Mouse (Mus musculus): Measurements from ENCODE around the gene Tbc1d2b.

Tbc1d2b gene

DNA sequence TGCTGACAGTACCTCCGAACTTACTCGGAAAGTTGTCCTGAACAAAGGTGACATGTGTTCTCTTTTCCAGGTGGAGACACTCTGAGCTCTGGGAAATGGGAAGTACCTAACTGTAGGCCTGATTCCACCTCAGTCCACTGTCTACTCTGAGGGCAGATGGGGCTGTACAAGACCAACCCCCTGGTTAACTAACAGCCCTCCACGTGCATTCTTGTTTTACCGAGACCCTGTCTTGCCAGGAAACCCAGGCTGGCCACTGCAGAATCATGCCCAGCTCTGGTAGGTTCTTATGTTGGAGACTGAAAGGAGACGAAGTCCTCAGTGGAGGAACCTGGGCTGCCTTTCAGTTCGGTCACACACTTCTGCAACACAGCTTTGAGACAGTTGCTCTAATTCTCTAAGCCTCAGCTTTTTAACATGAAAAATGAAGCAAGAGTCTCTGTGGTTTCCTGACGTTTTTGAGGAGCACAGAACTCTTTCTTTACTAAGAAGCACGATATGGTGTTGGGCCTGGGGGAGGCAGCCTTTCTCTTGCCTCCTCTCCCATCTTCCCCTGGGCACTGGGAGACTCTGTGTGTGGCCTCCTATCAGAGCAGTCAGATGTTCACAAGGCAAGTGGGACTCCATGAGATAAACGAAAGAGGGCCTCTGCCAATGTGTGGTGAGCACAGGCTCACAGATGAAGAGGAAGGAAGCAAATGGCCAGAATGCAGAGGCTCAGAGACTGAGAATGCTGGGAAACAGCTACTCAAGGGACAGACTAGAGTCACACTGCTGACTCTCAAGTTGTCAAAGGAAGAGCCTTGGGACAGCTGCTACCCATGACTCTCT lies 33.2 kb downstream of the Tbc1d2b start:
- TF ChIP-seq GATA4 (IDR thresholded peaks at IDR 0.05; ENCODE audit: insufficient replicate concordance, low read length), result no peak

DNA sequence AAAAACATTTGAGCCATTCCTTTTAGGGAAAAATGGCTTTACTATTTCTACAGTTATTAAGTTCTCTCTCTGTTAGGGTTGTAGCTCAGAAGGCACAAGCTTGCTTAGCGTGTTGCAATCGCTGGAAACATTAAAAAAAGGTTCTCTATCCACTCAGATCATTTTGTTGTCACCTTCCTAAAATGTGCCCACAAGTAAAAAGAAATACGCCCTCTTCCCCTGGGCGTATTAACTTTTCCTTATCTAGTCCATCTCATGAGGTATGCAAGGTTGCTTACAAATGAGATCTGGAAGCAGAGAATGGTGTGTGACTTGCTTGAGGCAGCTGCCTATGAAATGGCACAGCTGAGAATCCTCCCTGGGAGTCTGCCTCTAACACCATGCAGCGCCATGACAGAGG lies 33.8 kb downstream of the Tbc1d2b start:
- no peak for TF ChIP-seq GATA4 (IDR thresholded peaks at IDR 0.05; ENCODE audit: insufficient replicate concordance, low read length)

GRCm38 (mm10) chr9:90235258-90235882 lies 35.2 kb downstream of the Tbc1d2b start:
- TF ChIP-seq GATA4 (IDR thresholded peaks at IDR 0.05; ENCODE audit: insufficient replicate concordance, low read length), result no peak

DNA sequence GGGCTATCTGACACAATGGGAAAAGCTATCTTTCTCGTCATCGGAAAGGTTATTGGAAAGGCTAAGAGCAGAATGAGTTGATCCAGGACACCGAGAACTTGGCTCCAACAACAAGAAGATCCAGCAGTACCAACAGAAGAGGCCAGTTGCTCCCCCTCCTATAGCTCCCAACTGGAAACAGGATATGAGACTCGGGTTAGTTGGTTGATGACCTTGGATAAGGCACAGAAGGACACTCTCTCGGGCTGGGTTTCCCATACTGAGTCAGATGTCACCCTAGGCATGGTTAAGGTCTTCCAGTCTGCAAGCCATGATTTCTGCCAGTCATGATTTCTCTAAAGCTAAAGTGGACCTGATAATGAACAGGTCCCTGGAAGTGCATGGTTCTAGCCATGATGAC lies 35.8 kb downstream of the Tbc1d2b start:
- TF ChIP-seq GATA4 (IDR thresholded peaks at IDR 0.05; ENCODE audit: insufficient replicate concordance, low read length), result no peak

- TF ChIP-seq GATA4 (IDR thresholded peaks at IDR 0.05; ENCODE audit: insufficient replicate concordance, low read length), result no peak
These were observed 36.6 kb downstream of the Tbc1d2b start for GRCm38 (mm10) chr9:90233906-90234419.

GRCm38 (mm10) chr9:90232781-90233690 lies 37.6 kb downstream of the Tbc1d2b start:
- no peak for TF ChIP-seq GATA4 (IDR thresholded peaks at IDR 0.05; ENCODE audit: insufficient replicate concordance, low read length)

GRCm38 (mm10) chr9:90227171-90227570 lies 43.4 kb downstream of the Tbc1d2b start:
- no peak for TF ChIP-seq GATA4 (IDR thresholded peaks at IDR 0.05; ENCODE audit: insufficient replicate concordance, low read length)

- no peak for TF ChIP-seq GATA4 (IDR thresholded peaks at IDR 0.05; ENCODE audit: insufficient replicate concordance, low read length)
These were observed 43.9 kb downstream of the Tbc1d2b start for GRCm38 (mm10) chr9:90226742-90227096.

- TF ChIP-seq GATA4 (IDR thresholded peaks at IDR 0.05; ENCODE audit: insufficient replicate concordance, low read length), result peak; percentile 81; the same call in 1 of the 2 replicates
These were observed 44.4 kb downstream of the Tbc1d2b start for GRCm38 (mm10) chr9:90226081-90226741.

GRCm38 (mm10) chr9:90222275-90222674 lies 48.3 kb downstream of the Tbc1d2b start:
- no peak for TF ChIP-seq GATA4 (IDR thresholded peaks at IDR 0.05; ENCODE audit: insufficient replicate concordance, low read length)

DNA sequence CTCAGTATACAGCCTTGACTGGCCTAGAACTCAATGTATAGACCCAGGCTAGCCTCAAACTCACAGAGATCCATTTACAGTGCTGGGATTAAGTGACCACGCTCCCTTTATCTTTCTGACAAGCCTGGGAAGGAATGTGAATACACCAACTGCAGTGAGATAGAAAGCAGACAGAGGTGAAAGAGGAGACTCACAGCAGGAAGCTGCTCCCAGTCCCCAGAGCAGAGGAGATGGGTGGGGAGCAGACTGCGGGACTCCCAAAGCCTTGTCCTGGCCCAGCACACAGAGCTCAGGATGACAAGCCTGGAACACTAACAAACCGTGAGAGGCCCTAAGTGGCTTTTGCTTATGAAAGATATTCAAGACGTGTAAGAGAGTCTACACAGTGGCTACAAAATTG lies 53.1 kb downstream of the Tbc1d2b start:
- no peak for TF ChIP-seq GATA4 (IDR thresholded peaks at IDR 0.05; ENCODE audit: insufficient replicate concordance, low read length)

- TF ChIP-seq GATA4 (IDR thresholded peaks at IDR 0.05; ENCODE audit: insufficient replicate concordance, low read length), result peak; percentile 67; the same call in 1 of the 2 replicates
These were observed 54.2 kb downstream of the Tbc1d2b start for GRCm38 (mm10) chr9:90216259-90217001.

DNA sequence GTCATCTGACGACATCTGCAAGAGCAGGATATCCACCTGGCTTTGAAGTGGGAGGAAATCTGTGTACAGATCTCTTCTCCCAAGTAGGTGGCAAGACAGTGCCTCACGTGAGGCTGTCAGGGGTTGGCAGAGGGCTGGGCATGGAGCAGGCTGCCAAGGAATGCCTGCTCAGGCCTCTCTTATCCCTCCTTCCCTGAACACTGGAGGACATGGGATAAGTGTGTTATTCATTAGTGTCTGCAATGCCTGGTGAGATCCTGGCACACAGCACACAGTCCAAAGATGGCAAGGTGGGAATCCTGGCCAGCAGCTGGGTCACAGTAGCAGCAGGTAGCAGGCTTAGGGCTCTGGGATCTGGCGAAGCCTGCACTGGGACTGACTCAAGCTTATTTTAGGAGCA lies 57.5 kb downstream of the Tbc1d2b start:
- no peak for TF ChIP-seq GATA4 (IDR thresholded peaks at IDR 0.05; ENCODE audit: insufficient replicate concordance, low read length)

- TF ChIP-seq GATA4 (IDR thresholded peaks at IDR 0.05; ENCODE audit: insufficient replicate concordance, low read length), result no peak
These were observed 61.9 kb downstream of the Tbc1d2b start for GRCm38 (mm10) chr9:90208655-90209054.
